Comparison of ENCODE assay signal across 10 mouse cellular contexts in the genomic region with DNA sequence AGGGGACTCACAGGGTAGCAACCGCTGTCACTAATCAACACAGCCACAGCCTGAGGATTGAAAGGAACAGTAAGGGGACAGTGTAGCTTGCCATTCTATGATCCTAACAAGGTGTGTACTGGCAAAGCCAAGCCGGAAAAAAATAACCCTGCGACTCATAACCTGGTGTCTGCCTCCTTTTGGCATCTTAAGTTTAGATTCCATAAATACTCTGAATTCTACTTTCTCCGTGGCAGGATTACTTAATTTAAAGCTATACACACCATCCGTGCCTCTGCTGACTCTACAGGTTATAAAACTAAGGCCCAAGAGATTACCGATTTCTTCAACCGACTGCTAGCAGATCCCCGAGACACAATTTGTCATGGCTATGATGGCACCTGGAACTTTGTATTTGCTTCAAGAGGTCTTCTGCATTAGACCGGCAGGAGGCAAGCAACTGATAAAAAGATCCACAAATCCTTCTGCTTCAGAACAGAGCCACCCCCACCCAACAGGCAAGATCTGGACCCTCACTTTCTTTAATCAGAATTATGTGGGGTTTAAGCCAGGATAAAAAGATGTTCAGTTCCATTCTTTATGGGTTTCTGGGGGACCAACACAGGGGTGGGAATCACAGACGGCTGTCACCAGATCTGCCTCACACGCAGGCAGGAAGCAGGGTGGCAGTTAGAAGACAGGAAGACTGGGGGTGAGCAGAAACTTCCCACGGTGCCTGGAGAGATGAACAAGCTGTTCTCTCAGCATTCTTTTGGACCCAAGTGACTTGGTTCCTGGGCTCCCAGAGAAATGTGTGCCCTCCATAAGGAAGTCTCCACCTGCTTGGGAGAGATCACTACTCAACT.
DNase-seq lines count a peak whose midpoint lies in the region; ATAC-seq and TF ChIP-seq lines count a peak whose summit lies in the region.
"Had no signal": no experiment of that assay in that cellular context is flagged by ENCODE, and none has a peak within 500 bp of the region (broad histone marks: within the 10 kb centered on the region; RNA-seq: fewer than 3 reads in every experiment).

No protein-coding gene starts in this region.

- peak overlapping the region; percentile 30 for H3K4me2 ChIP-seq in heart, embryonic 16.5 days (ENCODE audit: low read depth, low read length)
- peak overlapping the region; percentile 8 for H3K4me2 ChIP-seq in myocyte (ENCODE audit: low read depth)
- no peak overlapping the region for H3K4me2 ChIP-seq in kidney, embryonic 14.5 days (replicated peaks; ENCODE audit: low read depth, low read length)

- no peak for DNase-seq in heart, adult 9 months (ENCODE audit: low spot score in 2 of 2)
- DNase-seq in CD4-positive, CD25-positive, alpha-beta regulatory T cell, adult 2 months (ENCODE audit: low read depth, low spot score): peak; percentile 60
- DNase-seq in retina, embryonic 14.5 days (ENCODE audit: low spot score): no peak
- no peak for DNase-seq in c-Kit-positive CD71-positive TER-119-positive erythroid progenitor cells, embryonic 14.5 days (ENCODE audit: low spot score)
- DNase-seq: adrenal gland, postnatal 14 days; kidney, adult 2 months had no signal

- no peak overlapping the region for H3K4me3 ChIP-seq in heart, embryonic 16.5 days (ENCODE audit: low read length)
- no peak overlapping the region for H3K4me3 ChIP-seq in myocyte
- no peak overlapping the region for H3K4me3 ChIP-seq in kidney, embryonic 14.5 days (ENCODE audit: low read length)

- peaks cover 45% of the 10 kb centered on the region for H3K79me2 ChIP-seq in myocyte (ENCODE audit: control insufficient read depth, insufficient read depth)

- no peaks in the 10 kb centered on the region for H3K36me3 ChIP-seq in heart, embryonic 16.5 days (ENCODE audit: control insufficient read depth, insufficient read depth)
- no peaks in the 10 kb centered on the region for H3K36me3 ChIP-seq in myocyte (ENCODE audit: control insufficient read depth, insufficient read depth)
- H3K36me3 ChIP-seq in kidney, embryonic 14.5 days (ENCODE audit: control insufficient read depth, insufficient read depth, low read length): no peaks in the 10 kb centered on the region

- TF ChIP-seq POLR2A in myocyte (IDR thresholded peaks at IDR 0.05; ENCODE audit: insufficient read length, low read depth): no peak

- no peaks in the 10 kb centered on the region for H3K9me3 ChIP-seq in heart, embryonic 16.5 days (replicated peaks; ENCODE audit: control insufficient read depth, low read length)
- no peaks in the 10 kb centered on the region for H3K9me3 ChIP-seq in kidney, embryonic 14.5 days (ENCODE audit: control insufficient read depth, low read length)

- ATAC-seq in heart, embryonic 16.5 days (replicated peaks; ENCODE audit: extremely low read depth, insufficient read depth, low FRiP score): no peak; the same call in 1 of the 2 replicates
- peak; percentile 60 for ATAC-seq in granulocyte monocyte progenitor cell, adult 5-6 weeks (replicated peaks; ENCODE audit: poor library complexity, severe bottlenecking)
- no peak for ATAC-seq in kidney, embryonic 14.5 days (ENCODE audit: low FRiP score, low TSS enrichment)

- no peak overlapping the region for H3ac ChIP-seq in myocyte (ENCODE audit: control insufficient read depth, insufficient read length)

- 34% methylated on average over 12 of the region's 12 CpGs for WGBS in heart, embryonic 16.5 days
- 48% methylated on average over 12 of the region's 12 CpGs for WGBS in kidney, embryonic 14.5 days

- 0 out of 2 replicates have a peak, but pooled peaks cover 2% of the 10 kb centered on the region for H3K4me1 ChIP-seq in heart, embryonic 16.5 days (ENCODE audit: control insufficient read depth, insufficient read depth, low read length)
- peaks cover 16% of the 10 kb centered on the region; the same call in 1 of the 2 replicates for H3K4me1 ChIP-seq in kidney, embryonic 14.5 days (ENCODE audit: control insufficient read depth, insufficient read depth, low read length)

- H3K9ac ChIP-seq in heart, embryonic 16.5 days (ENCODE audit: low read length): no peak overlapping the region
- no peak overlapping the region for H3K9ac ChIP-seq in kidney, embryonic 14.5 days (ENCODE audit: low read depth, low read length)

- H3K27ac ChIP-seq in heart, embryonic 16.5 days (ENCODE audit: low read length): peak overlapping the region; percentile 34
- no peak overlapping the region for H3K27ac ChIP-seq in kidney, embryonic 14.5 days (ENCODE audit: low read depth, low read length)

- H3K27me3 ChIP-seq in heart, embryonic 16.5 days (ENCODE audit: control insufficient read depth, insufficient read depth, low read length): no peaks in the 10 kb centered on the region
- no peaks in the 10 kb centered on the region for H3K27me3 ChIP-seq in myocyte (ENCODE audit: control insufficient read depth, insufficient read depth, insufficient read length)
- no peaks in the 10 kb centered on the region for H3K27me3 ChIP-seq in kidney, embryonic 14.5 days (ENCODE audit: control insufficient read depth, insufficient read depth, low read length)

TF ChIP-seq in myocyte, 11 proteins besides CTCF, POLR2A, EP300 and RAD21:
- no peak for TF ChIP-seq REST (IDR thresholded peaks at IDR 0.05; ENCODE audit: insufficient read depth, insufficient read length)
- no peak for TF ChIP-seq SRF (IDR thresholded peaks at IDR 0.05; ENCODE audit: control insufficient read depth, insufficient read length, low read depth)
